Mouse (Mus musculus): ENCODE measurements around the gene Sf1. TPM values are rescaled to one million over a fixed set of nuclear protein-coding genes. Genes with fewer than 3 reads are reported as not detected.

Sf1 gene
- polyA plus RNA-seq, 1 experiment = 365 TPM

- no peak for TF ChIP-seq POLR2A (IDR thresholded peaks at IDR 0.05; ENCODE audit: control insufficient read depth, extremely low read depth, insufficient read depth, low read length, poor library complexity)
- no peak for TF ChIP-seq CTCF (IDR thresholded peaks at IDR 0.05; ENCODE audit: borderline replicate concordance, control insufficient read depth, extremely low read depth, insufficient read depth, low read length, poor library complexity)
- Histone ChIP-seq H3K36me3 (ENCODE audit: control insufficient read depth, insufficient read depth, low read length) (peaks cover 4% of the 10 kb centered on the region; the same call in 1 of the 2 replicates), H3K4me3 (ENCODE audit: control insufficient read depth, insufficient read depth, low read length) (no peak overlapping the region), H3K27me3 (ENCODE audit: control insufficient read depth, insufficient read depth, low read length) (no peaks in the 10 kb centered on the region), H3K4me1 (replicated peaks; ENCODE audit: control insufficient read depth, insufficient read depth, low read length) (peaks cover 13% of the 10 kb centered on the region), H3K27ac (ENCODE audit: control insufficient read depth, insufficient read depth, low read length) (no peak overlapping the region)
- 39% methylated on average over 5 of the region's 5 CpGs for WGBS
- no peak for DNase-seq
Observed at GRCm38 (mm10) chr19:6383470-6383869, 20.0 kb downstream of the Sf1 start.

- Histone ChIP-seq H3K27ac (ENCODE audit: control insufficient read depth, insufficient read depth, low read length) (no peak within 1 kb of the TSS), H3K4me3 (ENCODE audit: control insufficient read depth, insufficient read depth, low read length) (no peak within 1 kb of the TSS), H3K27me3 (ENCODE audit: control insufficient read depth, insufficient read depth, low read length) (no peaks in the 10 kb centered on the region), H3K4me1 (replicated peaks; ENCODE audit: control insufficient read depth, insufficient read depth, low read length) (peaks cover 20% of the 10 kb centered on the region), H3K36me3 (ENCODE audit: control insufficient read depth, insufficient read depth, low read length) (peaks cover 4% of the 10 kb centered on the region; the same call in 1 of the 2 replicates)
- TF ChIP-seq POLR2A (IDR thresholded peaks at IDR 0.05; ENCODE audit: control insufficient read depth, extremely low read depth, insufficient read depth, low read length, poor library complexity) (no peak), CTCF (IDR thresholded peaks at IDR 0.05; ENCODE audit: borderline replicate concordance, control insufficient read depth, extremely low read depth, insufficient read depth, low read length, poor library complexity) (no peak)
- 27% methylated on average over 7 of the region's 7 CpGs for WGBS
- no peak for DNase-seq
Observed at GRCm38 (mm10) chr19:6384128-6384527, 20.6 kb downstream of the Sf1 start, which contains the start of gene Pygm. Gene Pygm (plus strand): TSS chr19:6384399.

DNA sequence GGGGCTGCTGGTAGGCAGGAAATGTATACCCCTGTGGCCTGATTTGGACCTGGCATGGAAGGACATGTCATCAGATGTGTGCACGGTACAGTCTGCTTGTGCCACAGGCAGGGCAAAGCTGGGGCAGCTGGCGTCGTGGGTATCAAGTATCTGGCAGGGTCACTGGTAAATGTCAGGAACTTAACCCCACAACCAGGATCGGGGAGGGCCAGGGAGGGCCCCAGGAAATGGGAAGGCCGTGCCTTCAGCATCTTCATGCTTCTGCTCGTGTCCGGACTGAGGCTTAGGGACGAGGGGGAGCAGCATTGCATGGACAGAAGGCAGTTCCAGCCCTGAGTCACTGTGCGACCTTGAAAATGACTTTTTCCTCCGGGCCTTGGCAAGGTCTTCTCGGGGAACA is 21.5 kb downstream of the Sf1 start:
- TF ChIP-seq POLR2A (IDR thresholded peaks at IDR 0.05; ENCODE audit: control insufficient read depth, extremely low read depth, insufficient read depth, low read length, poor library complexity) (no peak), CTCF (IDR thresholded peaks at IDR 0.05; ENCODE audit: borderline replicate concordance, control insufficient read depth, extremely low read depth, insufficient read depth, low read length, poor library complexity) (no peak)
- peaks cover 28% of the 10 kb centered on the region for H3K4me1 ChIP-seq (replicated peaks; ENCODE audit: control insufficient read depth, insufficient read depth, low read length)
- H3K36me3 ChIP-seq (ENCODE audit: control insufficient read depth, insufficient read depth, low read length) = peaks cover 4% of the 10 kb centered on the region; the same call in 1 of the 2 replicates
- H3K4me3 ChIP-seq (ENCODE audit: control insufficient read depth, insufficient read depth, low read length) = no peak overlapping the region
- WGBS = 81% methylated on average over 11 of the region's 11 CpGs
- no peaks in the 10 kb centered on the region for H3K27me3 ChIP-seq (ENCODE audit: control insufficient read depth, insufficient read depth, low read length)
- H3K27ac ChIP-seq (ENCODE audit: control insufficient read depth, insufficient read depth, low read length) = no peak overlapping the region
- no peak for DNase-seq

DNA sequence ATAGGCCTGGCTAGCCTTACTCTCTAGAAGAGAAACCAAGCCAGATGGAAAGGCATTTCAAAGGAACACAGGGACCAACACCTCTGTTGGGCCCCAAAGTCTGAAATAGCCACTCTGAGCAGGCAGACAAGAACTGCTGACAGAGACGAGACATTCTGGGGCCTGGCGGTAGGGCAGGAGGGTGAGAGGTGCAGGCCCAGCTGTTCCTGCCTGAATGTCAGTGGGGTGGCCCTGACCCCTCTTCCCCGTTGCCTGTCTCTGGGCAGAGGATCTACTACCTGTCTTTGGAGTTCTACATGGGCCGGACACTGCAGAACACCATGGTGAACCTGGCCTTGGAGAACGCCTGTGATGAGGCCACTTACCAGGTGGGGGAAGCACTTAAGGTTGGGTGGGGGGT is 21.9 kb downstream of the Sf1 start:
- H3K4me1 ChIP-seq (replicated peaks; ENCODE audit: control insufficient read depth, insufficient read depth, low read length) = peaks cover 32% of the 10 kb centered on the region
- WGBS = 93% methylated on average over 5 of the region's 5 CpGs

GRCm38 (mm10) chr19:6385821-6386220 is 22.3 kb downstream of the Sf1 start:
- H3K4me3 ChIP-seq (ENCODE audit: control insufficient read depth, insufficient read depth, low read length) = no peak overlapping the region
- no peak for TF ChIP-seq POLR2A (IDR thresholded peaks at IDR 0.05; ENCODE audit: control insufficient read depth, extremely low read depth, insufficient read depth, low read length, poor library complexity)
- no peak for TF ChIP-seq CTCF (IDR thresholded peaks at IDR 0.05; ENCODE audit: borderline replicate concordance, control insufficient read depth, extremely low read depth, insufficient read depth, low read length, poor library complexity)
- 92% methylated on average over 7 of the region's 7 CpGs for WGBS
- H3K4me1 ChIP-seq (replicated peaks; ENCODE audit: control insufficient read depth, insufficient read depth, low read length) = peaks cover 32% of the 10 kb centered on the region
- DNase-seq = no peak
- H3K27me3 ChIP-seq (ENCODE audit: control insufficient read depth, insufficient read depth, low read length) = no peaks in the 10 kb centered on the region
- H3K27ac ChIP-seq (ENCODE audit: control insufficient read depth, insufficient read depth, low read length) = no peak overlapping the region
- no peaks in the 10 kb centered on the region; the same call in 1 of the 2 replicates for H3K36me3 ChIP-seq (ENCODE audit: control insufficient read depth, insufficient read depth, low read length)

More for the DNA sequence above, 21.9 kb downstream of the Sf1 start:
- Histone ChIP-seq H3K27me3 (ENCODE audit: control insufficient read depth, insufficient read depth, low read length) (no peaks in the 10 kb centered on the region), H3K27ac (ENCODE audit: control insufficient read depth, insufficient read depth, low read length) (no peak overlapping the region), H3K36me3 (ENCODE audit: control insufficient read depth, insufficient read depth, low read length) (peaks cover 3% of the 10 kb centered on the region; the same call in 1 of the 2 replicates), H3K4me3 (ENCODE audit: control insufficient read depth, insufficient read depth, low read length) (no peak overlapping the region)
- DNase-seq = no peak
- no peak for TF ChIP-seq CTCF (IDR thresholded peaks at IDR 0.05; ENCODE audit: borderline replicate concordance, control insufficient read depth, extremely low read depth, insufficient read depth, low read length, poor library complexity)
- no peak for TF ChIP-seq POLR2A (IDR thresholded peaks at IDR 0.05; ENCODE audit: control insufficient read depth, extremely low read depth, insufficient read depth, low read length, poor library complexity)

DNA sequence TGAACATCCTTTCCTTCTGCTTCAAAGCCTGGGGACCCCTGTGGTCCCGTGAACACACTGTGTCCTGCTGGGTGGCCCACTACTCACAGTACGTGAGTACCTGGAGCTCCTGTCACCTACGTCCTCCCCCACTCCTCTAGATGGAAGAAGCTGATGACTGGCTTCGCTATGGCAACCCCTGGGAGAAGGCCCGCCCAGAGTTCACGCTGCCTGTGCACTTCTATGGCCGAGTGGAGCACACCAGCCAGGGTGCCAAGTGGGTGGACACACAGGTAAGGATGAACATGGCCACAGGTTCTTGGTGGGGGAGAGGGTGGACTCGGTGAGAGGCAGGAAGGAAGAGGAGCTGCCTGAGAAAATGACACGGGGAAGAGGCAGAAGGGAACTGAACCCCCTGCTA is 22.7 kb downstream of the Sf1 start:
- no peaks in the 10 kb centered on the region for H3K36me3 ChIP-seq (ENCODE audit: control insufficient read depth, insufficient read depth, low read length)
- DNase-seq = no peak
- 84% methylated on average over 9 of the region's 9 CpGs for WGBS
- TF ChIP-seq POLR2A (IDR thresholded peaks at IDR 0.05; ENCODE audit: control insufficient read depth, extremely low read depth, insufficient read depth, low read length, poor library complexity) (no peak), CTCF (IDR thresholded peaks at IDR 0.05; ENCODE audit: borderline replicate concordance, control insufficient read depth, extremely low read depth, insufficient read depth, low read length, poor library complexity) (no peak)
- peaks cover 32% of the 10 kb centered on the region for H3K4me1 ChIP-seq (replicated peaks; ENCODE audit: control insufficient read depth, insufficient read depth, low read length)
- H3K4me3 ChIP-seq (ENCODE audit: control insufficient read depth, insufficient read depth, low read length) = no peak overlapping the region
- H3K27me3 ChIP-seq (ENCODE audit: control insufficient read depth, insufficient read depth, low read length) = no peaks in the 10 kb centered on the region
- H3K27ac ChIP-seq (ENCODE audit: control insufficient read depth, insufficient read depth, low read length) = no peak overlapping the region

GRCm38 (mm10) chr19:6388006-6388405 is 24.5 kb downstream of the Sf1 start:
- DNase-seq = no peak
- Histone ChIP-seq H3K4me3 (ENCODE audit: control insufficient read depth, insufficient read depth, low read length) (no peak overlapping the region), H3K36me3 (ENCODE audit: control insufficient read depth, insufficient read depth, low read length) (no peaks in the 10 kb centered on the region), H3K27me3 (ENCODE audit: control insufficient read depth, insufficient read depth, low read length) (no peaks in the 10 kb centered on the region), H3K4me1 (replicated peaks; ENCODE audit: control insufficient read depth, insufficient read depth, low read length) (peaks cover 32% of the 10 kb centered on the region), H3K27ac (ENCODE audit: control insufficient read depth, insufficient read depth, low read length) (no peak overlapping the region)
- no peak for TF ChIP-seq CTCF (IDR thresholded peaks at IDR 0.05; ENCODE audit: borderline replicate concordance, control insufficient read depth, extremely low read depth, insufficient read depth, low read length, poor library complexity)
- TF ChIP-seq POLR2A (IDR thresholded peaks at IDR 0.05; ENCODE audit: control insufficient read depth, extremely low read depth, insufficient read depth, low read length, poor library complexity) = no peak
- 88% methylated on average over 13 of the region's 13 CpGs for WGBS

Data from thymus, adult 2 months (tissue).